Mouse (Mus musculus): ENCODE results near the gene Zbtb16. TPM values are rescaled to one million over a fixed set of nuclear protein-coding genes. Genes with fewer than 3 reads are reported as not detected.

The Zbtb16 gene
- polyA plus RNA-seq, 1 experiment, result not detected

GRCm38 (mm10) chr9:48768965-48769364 lies 67.1 kb downstream of the Zbtb16 start:
- no peak for TF ChIP-seq CTCF (IDR thresholded peaks at IDR 0.05; ENCODE audit: insufficient read depth, low read depth, low read length)
- no peak for TF ChIP-seq POLR2A (IDR thresholded peaks at IDR 0.05; ENCODE audit: insufficient read depth, low read depth, low read length)
- 86% methylated on average over 4 of the region's 4 CpGs for WGBS
- peak overlapping the region; percentile 17 for H3K27ac ChIP-seq (ENCODE audit: insufficient read depth, low read depth, low read length)

GRCm38 (mm10) chr9:48767666-48768432 lies 68.2 kb downstream of the Zbtb16 start:
- Histone ChIP-seq H3K4me3 (ENCODE audit: insufficient read depth, low read depth, low read length) (peak overlapping the region; percentile 25), H3K4me1 (ENCODE audit: control insufficient read depth, insufficient read depth, low read length) (peaks cover 33% of the 10 kb centered on the region), H3K27ac (ENCODE audit: insufficient read depth, low read depth, low read length) (peak overlapping the region; percentile 75)
- WGBS, result 38% methylated on average over 20 of the region's 20 CpGs
- TF ChIP-seq CTCF (IDR thresholded peaks at IDR 0.05; ENCODE audit: insufficient read depth, low read depth, low read length), result no peak

More at GRCm38 (mm10) chr9:48768965-48769364, 67.1 kb downstream of the Zbtb16 start:
- Histone ChIP-seq H3K4me1 (ENCODE audit: control insufficient read depth, insufficient read depth, low read length) (peaks cover 38% of the 10 kb centered on the region), H3K4me3 (ENCODE audit: insufficient read depth, low read depth, low read length) (no peak overlapping the region)

- no peak overlapping the region for H3K27ac ChIP-seq (ENCODE audit: insufficient read depth, low read depth, low read length)
- TF ChIP-seq CTCF (IDR thresholded peaks at IDR 0.05; ENCODE audit: insufficient read depth, low read depth, low read length) (no peak), POLR2A (IDR thresholded peaks at IDR 0.05; ENCODE audit: insufficient read depth, low read depth, low read length) (no peak)
- H3K4me3 ChIP-seq (ENCODE audit: insufficient read depth, low read depth, low read length), result no peak overlapping the region
Observed at GRCm38 (mm10) chr9:48765927-48766326, 70.1 kb downstream of the Zbtb16 start.

GRCm38 (mm10) chr9:48764311-48764710 lies 71.7 kb downstream of the Zbtb16 start:
- Histone ChIP-seq H3K4me3 (ENCODE audit: insufficient read depth, low read depth, low read length) (no peak overlapping the region), H3K27ac (ENCODE audit: insufficient read depth, low read depth, low read length) (no peak overlapping the region), H3K4me1 (ENCODE audit: control insufficient read depth, insufficient read depth, low read length) (peaks cover 31% of the 10 kb centered on the region)
- WGBS, result 93% methylated on average over 5 of the region's 5 CpGs
- TF ChIP-seq POLR2A (IDR thresholded peaks at IDR 0.05; ENCODE audit: insufficient read depth, low read depth, low read length) (no peak), CTCF (IDR thresholded peaks at IDR 0.05; ENCODE audit: insufficient read depth, low read depth, low read length) (no peak)

More at GRCm38 (mm10) chr9:48765927-48766326, 70.1 kb downstream of the Zbtb16 start:
- peaks cover 28% of the 10 kb centered on the region for H3K4me1 ChIP-seq (ENCODE audit: control insufficient read depth, insufficient read depth, low read length)

GRCm38 (mm10) chr9:48761732-48762637 lies 74.0 kb downstream of the Zbtb16 start:
- WGBS, result 83% methylated on average over 14 of the region's 14 CpGs
- TF ChIP-seq CTCF (IDR thresholded peaks at IDR 0.05; ENCODE audit: insufficient read depth, low read depth, low read length) (no peak), POLR2A (IDR thresholded peaks at IDR 0.05; ENCODE audit: insufficient read depth, low read depth, low read length) (no peak)
- Histone ChIP-seq H3K4me3 (ENCODE audit: insufficient read depth, low read depth, low read length) (no peak overlapping the region), H3K27ac (ENCODE audit: insufficient read depth, low read depth, low read length) (no peak overlapping the region), H3K4me1 (ENCODE audit: control insufficient read depth, insufficient read depth, low read length) (peaks cover 20% of the 10 kb centered on the region)

- no peak overlapping the region for H3K4me3 ChIP-seq (ENCODE audit: insufficient read depth, low read depth, low read length)
- 81% methylated on average over 8 of the region's 8 CpGs for WGBS
- no peak for TF ChIP-seq CTCF (IDR thresholded peaks at IDR 0.05; ENCODE audit: insufficient read depth, low read depth, low read length)
- TF ChIP-seq POLR2A (IDR thresholded peaks at IDR 0.05; ENCODE audit: insufficient read depth, low read depth, low read length), result no peak
- H3K27ac ChIP-seq (ENCODE audit: insufficient read depth, low read depth, low read length), result no peak overlapping the region
- peaks cover 20% of the 10 kb centered on the region for H3K4me1 ChIP-seq (ENCODE audit: control insufficient read depth, insufficient read depth, low read length)
Observed at GRCm38 (mm10) chr9:48761175-48761556, 74.9 kb downstream of the Zbtb16 start.

GRCm38 (mm10) chr9:48760449-48761174 lies 75.4 kb downstream of the Zbtb16 start:
- Histone ChIP-seq H3K4me3 (ENCODE audit: insufficient read depth, low read depth, low read length) (no peak overlapping the region), H3K27ac (ENCODE audit: insufficient read depth, low read depth, low read length) (no peak overlapping the region), H3K4me1 (ENCODE audit: control insufficient read depth, insufficient read depth, low read length) (peaks cover 20% of the 10 kb centered on the region)
- 47% methylated on average over 13 of the region's 13 CpGs for WGBS
- TF ChIP-seq CTCF (IDR thresholded peaks at IDR 0.05; ENCODE audit: insufficient read depth, low read depth, low read length), result no peak
- TF ChIP-seq POLR2A (IDR thresholded peaks at IDR 0.05; ENCODE audit: insufficient read depth, low read depth, low read length), result no peak

- Histone ChIP-seq H3K4me1 (ENCODE audit: control insufficient read depth, insufficient read depth, low read length) (peaks cover 20% of the 10 kb centered on the region), H3K4me3 (ENCODE audit: insufficient read depth, low read depth, low read length) (no peak overlapping the region), H3K27ac (ENCODE audit: insufficient read depth, low read depth, low read length) (no peak overlapping the region)
- TF ChIP-seq POLR2A (IDR thresholded peaks at IDR 0.05; ENCODE audit: insufficient read depth, low read depth, low read length), result no peak
- TF ChIP-seq CTCF (IDR thresholded peaks at IDR 0.05; ENCODE audit: insufficient read depth, low read depth, low read length), result no peak
- 93% methylated on average over 4 of the region's 4 CpGs for WGBS
Observed at GRCm38 (mm10) chr9:48759098-48759497, 76.9 kb downstream of the Zbtb16 start.

Measured in olfactory bulb, adult 2 months (tissue).